Mouse (Mus musculus) embryo, embryonic 10.5 days (tissue): Measurements from ENCODE around the gene Adgrv1.

Source experiments
- DNase-seq: peaks from one replicate; pipeline ENCODE4 v3.0.0-alpha.2; 2015; ENCODE audit warnings: low spot score

Adgrv1 gene

DNA sequence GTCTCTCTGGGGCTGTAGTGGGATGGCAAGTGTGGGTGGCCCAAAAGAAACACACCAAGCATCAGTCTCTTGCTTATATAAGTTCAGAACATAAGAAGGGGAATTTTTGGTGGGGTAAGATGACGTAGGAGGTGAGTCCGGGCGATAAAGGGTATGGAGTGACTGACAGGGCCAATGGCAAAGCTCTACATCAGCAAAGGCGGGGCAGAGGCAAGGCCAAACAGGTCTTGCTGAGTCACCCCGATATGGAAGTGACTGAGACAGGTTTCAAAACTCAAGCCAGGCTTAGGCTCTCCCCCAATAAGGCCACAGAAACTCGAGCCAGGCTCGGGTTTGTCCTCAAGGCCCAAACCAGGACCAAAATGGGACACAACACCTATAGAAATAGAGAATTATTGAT, 394.1 kb downstream of the Adgrv1 start:
- no peak for DNase-seq

DNA sequence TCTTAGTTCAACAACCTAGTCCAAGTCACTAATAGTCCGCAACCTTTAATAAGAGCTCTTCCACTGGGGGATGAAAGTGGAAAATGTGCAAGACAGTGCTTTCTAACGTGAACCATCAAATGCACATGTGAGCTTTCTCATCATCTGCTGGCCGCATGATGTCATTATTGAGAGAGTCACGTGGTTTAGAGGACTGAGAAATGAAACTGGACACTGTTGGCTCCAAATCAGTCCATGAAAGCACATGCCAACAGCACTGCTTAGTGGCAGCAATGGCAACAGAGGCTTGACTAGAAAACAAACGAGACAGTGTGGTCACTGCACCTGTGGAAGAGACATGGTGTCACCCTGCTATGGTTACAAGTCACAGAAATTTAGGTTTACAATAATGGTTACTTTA, 395.0 kb downstream of the Adgrv1 start:
- no peak for DNase-seq

DNA sequence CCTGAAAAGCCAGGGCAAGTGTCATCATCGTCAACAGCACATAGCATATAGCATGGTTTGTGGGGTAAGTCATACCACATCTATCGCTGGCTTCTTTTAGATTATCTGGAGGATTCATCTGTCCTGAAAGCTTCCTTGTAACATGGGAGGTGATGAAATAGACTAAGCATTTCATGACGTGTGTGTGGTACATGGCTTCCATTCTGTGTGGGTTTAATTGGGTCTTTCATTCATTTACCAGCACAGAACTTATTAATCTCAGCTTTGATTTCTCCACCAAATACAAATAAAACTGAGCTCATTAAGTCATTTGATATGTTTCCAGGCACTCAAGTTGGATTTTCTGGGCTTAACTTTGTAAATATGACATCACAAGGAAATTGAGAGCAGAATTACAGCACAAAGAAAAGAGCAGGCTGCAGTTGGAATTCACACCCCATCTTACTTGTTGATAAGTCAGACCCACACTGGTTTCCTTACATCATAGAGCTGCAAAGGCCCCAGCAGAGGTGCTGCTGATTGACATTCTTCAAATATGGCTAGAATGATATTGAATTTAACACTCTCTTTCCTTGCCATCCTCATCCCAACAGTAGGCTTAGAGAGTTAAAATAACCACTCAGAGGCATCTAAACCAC, 396.1 kb downstream of the Adgrv1 start:
- no peak for DNase-seq

DNA sequence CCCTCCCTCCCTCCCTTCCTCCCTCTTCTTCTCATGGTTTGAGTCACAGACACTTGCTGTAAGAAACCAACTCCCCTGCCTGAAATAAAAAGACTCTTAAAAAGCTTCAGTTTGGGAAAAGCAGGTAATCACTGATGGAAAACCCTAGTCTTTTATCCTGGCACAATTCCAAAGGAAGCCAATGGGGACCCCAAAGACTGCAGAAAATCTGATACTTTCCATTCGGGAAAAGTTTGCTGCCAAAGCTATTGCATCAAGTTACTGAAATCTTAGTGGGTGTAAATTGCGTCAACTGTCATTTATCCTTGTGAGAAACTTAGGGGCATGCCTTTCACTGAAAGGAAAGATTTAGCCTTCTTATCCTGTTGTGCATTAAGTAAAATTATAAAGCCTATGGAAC, 398.9 kb downstream of the Adgrv1 start:
- no peak for DNase-seq

DNA sequence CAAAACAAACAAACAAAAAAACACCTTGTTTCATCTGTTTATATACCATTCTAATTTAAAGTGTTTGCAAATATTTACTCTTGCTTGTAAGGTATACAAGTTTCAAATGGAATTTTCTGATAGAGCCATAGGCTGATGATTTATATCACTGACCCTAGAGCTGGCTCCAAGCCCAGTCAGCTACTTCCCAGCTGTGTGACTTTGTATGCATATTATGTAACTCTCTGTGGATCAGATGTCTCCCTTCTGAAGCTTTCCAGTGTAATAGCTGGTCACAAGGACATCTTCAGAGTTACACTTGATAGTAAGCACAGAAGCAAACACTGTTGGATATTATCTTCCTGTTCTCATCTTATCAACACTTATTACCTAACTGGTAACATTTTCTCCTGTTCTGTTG, 400.1 kb downstream of the Adgrv1 start:
- no peak for DNase-seq

DNA sequence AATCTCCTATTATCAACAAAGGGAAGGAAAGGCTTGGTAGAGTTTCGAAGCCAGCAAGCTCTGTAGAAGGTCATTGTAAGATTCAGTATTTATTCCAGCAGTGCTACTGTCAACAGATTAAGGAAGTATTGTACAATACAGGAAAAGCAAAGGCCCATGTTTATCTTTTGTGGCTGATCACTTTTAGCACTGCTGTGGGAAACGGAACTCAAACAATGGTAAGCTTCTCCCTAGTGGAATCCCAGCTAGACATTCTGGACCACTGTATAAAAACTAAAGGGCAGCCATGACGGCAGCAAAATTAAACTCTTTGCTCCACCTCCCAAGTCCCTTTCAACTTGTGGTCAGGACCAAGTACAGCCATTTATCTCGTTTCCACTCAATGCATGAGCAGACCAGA, 402.8 kb downstream of the Adgrv1 start:
- DNase-seq: no peak

DNA sequence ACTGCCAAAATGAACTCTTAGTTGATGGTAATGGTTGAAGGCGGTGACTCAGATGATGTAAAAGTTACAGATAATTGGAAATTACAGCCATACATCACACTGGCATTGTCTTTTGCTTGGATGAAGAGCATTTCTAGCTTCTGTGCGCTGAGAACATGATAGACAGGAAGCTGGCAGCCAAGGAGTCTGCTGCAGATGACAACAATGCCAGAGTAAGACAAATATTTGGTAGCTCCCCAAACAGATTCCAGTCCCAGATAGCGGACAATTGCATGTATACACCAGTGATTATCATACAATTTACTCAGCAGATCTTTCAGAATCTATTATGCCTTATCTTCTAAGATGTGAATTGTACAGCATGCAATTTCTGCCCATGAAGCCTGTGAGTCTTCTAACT, 409.2 kb downstream of the Adgrv1 start:
- DNase-seq: no peak

DNA sequence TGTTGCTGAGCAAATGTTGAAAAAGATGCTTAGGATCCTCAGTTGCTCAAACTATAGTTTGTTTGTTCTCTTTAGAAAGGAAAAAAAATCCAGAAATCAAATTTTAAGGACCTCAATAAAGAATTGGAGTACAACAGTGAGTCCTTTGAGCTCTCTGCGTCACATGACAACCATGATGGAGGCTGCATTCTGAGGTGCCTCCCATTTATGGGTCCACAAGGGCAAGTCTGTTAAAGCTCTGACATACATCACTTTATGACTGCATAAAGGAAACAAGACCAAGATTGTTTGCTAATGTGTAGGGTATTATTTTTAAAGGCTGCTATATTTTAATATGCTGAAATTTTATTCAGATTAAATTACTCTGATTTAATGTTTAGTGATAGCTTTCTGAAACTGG, 410.6 kb downstream of the Adgrv1 start:
- no peak for DNase-seq

DNA sequence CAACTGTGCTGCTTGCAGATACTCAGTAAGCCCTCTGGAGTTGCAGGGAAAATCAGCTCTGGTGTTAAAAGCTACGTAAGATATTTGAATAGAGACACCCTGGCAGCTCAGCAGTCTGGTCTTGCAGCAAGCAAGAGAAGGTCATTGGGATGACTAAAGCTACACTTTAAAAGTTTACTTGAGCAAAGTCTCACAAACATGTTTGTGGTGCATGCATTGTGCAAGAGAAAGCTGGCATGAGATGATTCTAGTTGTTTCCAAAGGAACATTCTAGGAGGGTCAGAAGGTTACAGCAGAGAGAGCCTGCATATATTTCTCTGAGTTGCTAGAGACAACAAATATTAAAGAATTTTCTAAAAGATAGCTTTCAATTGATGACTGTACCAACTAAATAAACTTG, 421.5 kb downstream of the Adgrv1 start:
- DNase-seq: no peak

DNA sequence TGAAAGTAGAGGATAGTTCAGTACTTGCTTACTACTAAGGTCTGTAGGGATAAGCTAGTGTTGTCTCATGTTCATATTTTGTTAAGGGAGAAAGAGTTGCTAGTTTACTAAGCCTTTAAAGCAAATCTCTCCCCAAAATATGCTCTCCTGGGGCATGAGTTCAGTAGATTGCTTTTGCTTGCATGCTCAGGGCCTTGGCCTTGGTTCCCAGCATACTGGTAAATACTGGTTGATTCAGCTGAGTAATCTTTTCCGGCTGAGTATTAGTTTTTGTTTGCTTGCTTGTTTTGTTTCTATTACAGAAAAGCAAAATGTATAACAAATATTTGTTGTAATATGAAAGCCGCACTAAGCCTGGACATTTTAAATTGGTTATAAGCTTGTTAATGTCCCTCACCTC, 422.4 kb downstream of the Adgrv1 start:
- no peak for DNase-seq

DNA sequence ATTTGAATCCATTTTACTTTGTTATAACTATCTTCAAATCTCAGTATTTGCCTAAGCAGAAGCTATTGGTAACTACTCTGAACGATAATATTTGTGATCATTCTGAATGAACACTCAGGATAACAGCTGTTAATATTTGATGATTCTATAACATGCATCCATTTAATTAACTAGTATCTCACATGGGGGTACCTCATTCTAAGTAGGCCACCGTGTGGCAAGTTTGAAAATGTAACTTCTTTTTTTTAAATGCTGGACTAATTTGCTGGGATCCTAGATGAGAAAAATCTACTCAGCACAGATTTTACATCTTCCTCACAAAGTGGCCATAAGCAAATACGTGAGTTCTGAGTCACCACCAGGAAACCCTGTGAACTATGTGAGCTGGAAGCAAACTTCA, 423.1 kb downstream of the Adgrv1 start:
- no peak for DNase-seq

DNA sequence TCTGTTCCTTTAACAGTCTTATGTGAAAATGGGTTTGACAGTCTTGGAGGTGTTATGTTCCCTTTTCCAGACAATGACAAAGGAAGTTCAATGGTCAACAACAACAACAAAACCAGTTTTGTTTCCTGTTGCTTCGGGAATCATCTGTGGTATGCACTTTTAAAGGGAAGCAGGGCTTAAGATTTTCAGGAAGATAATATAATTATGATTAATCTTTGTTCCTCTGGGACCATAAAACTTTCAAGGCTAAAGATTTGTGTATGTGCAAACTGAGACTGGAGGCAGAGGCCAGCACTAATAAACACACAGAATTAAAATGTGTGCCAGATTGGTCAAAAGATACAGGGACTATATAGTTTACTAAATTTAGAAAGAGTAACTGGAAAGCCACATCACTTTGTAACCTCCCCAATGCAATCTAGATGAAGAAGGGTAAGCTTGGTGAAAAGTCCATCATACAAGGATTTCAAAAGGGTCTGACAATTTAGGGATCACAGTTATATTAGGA, 424.8 kb downstream of the Adgrv1 start:
- DNase-seq: no peak

DNA sequence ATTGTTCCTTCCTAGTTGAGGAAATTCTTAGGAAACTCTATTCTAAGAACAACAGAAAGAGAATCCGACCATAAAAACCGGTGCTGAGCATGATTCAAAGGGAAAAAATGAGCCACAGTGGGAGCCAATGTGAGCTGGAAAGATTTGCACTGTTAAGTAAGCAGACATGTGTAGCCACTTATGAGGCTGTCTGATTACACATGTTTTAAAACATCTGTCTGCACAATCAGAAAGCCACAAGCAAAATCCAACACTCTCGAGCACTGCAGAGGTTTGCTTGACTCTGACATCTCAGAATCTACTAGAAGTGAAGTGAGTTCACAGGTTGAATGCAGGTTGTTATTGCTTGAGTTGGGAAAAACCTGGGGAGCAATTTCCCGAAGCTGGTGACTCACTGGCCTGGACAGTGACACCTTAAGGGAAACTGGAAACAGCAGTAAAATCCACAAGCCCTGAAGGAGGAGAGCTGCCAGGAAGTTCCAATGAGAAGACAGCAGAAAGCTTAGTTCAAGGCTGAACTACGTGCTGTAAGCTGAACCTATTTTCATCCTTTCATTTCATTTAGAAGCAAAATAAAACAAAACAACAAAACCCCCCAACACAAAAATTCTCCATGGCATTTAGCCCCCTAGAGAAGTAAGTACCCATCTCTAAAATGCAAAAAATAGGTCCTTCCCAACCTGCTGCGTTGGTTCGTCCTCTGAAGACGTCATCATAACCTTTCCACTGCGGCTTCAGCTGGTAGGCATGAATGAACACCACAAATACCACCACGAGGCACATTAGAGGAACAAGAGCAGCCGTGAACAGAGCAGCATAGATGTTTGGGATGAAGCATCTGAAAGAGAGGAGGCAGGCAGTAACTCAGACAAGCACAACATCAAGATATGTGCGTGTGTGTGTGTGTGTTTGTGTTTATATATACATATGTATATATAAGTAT, 450.7 kb downstream of the Adgrv1 start:
- DNase-seq: no peak

DNA sequence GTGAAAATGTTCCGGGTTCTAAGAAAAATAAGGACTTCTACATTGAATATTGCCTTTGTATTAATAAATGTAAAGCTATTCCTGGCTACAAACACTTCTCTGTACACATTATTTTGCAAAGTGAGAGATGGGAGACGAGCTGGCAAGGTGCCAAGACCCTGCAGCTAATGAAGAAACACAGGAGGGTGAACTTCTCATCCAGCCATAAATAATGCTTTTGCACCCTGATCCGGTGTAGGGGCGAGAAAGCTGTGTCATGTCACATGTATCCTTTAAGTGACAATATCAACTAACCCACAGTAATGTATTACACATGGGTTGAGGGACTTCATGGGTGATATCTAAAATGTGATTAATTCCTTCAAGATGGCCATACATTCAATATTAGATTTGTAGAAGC, 451.5 kb downstream of the Adgrv1 start:
- DNase-seq: no peak

DNA sequence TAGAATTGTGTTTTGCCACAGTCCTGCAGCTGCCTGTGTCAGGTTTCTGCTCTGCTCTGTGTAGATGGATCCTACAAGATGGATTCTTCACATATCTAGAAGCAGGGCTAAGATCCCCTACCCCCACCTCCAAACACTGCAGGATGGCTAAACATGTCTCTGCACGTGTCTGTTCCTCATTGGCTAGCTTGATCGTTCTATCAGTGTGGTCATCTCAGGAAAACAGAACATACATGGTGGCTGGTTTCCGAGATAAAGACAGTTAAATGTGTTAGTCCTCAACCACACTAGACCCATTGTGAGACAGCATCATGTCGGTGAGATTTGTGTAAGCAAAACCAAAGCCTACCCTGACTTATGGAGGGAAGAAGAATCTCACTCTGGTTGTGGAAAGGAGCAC, 456.1 kb downstream of the Adgrv1 start:
- DNase-seq: no peak

DNA sequence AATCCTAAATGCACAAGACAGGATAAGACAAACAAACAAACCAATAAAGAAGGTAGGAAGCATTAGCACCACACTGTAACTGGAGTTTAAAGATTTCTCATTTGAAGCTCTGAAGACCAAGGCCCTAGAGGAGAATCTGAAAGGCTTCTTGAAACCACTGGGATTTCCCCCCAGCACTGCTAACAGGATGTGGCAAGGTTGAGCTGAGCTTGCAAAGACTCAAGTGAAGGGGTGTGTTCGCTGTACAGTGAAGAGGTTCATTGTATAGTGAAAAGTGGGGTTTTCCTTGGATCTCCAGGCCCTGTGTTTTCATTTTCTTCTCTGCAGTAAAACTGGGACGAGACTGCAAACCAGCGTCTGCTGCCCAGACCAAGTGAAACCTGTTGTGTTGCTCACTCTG, 456.9 kb downstream of the Adgrv1 start:
- DNase-seq: no peak

DNA sequence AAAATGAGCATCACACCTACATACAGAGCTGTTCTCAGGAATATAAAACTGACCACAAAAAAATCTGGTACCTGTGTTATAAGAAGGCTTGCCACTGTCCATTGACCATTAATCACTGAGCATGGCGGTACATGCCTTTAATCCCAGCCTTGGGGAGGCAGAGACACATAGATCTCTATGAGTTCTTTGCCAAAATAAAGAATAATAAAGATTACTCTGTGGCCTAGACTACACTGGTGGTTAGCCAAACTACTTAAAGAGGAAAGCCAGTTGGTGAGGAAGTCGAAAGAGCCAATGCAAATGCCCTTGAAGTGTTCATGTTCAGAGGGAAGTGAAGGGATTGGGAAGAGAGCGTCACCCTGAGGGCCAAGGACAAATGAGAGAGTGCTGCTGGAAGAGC, 461.8 kb downstream of the Adgrv1 start:
- no peak for DNase-seq

DNA sequence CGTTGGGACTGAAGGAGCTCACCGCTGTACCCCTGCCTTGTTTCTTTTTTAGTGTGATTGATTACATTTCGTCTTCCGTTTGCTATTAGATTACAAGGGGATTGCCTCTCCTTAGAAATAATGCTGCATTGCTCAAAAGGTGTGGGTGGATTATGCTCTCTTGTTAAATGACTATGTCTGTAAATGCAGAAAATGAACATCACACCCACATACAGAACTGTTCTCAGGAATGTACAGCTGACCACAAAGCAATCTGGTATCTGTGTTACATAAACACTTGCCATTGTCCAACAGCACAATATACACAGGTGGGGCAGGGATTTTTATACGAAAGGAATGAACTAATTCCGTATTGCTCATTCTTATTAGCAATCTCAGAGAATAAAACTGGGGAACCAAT, 465.5 kb downstream of the Adgrv1 start:
- no peak for DNase-seq

DNA sequence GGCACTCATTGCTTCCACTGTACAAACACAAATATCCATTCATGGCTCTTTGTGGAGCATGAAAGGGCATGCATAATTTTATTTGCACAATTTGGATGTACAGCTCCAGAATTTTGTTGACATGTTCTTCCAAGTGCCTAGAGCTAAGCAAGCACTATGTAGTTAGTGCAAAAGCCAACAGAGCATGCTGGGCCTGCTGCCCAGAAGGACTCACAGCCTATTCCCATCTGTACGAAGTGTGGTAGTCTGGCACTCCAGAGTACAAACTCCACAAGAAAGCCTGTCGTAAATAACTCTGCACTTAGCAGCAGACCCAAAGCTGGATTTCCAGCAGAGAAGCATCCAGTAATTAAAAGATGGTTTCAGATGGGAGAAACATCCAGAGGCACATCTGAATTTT, 473.1 kb downstream of the Adgrv1 start:
- DNase-seq: no peak

DNA sequence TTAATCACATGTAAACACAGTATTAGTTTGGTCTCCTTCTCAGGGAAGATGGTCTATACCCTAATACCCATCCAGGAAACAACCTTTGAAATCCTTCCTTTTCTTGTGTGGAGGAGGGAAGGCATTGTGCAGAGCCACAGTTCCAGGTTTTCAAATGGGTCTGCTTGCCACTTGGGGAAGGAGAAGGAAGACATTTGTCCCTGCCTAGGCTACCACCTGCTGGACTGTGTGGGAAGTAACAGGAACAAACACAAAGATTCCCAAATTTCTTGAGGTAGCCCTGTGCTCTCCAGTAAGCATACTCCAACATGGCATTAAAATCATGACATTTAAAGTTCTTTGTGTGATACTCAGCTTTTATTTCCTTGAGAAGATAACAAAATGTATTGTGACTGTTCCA, 477.6 kb downstream of the Adgrv1 start:
- peak; percentile 68 for DNase-seq

DNA sequence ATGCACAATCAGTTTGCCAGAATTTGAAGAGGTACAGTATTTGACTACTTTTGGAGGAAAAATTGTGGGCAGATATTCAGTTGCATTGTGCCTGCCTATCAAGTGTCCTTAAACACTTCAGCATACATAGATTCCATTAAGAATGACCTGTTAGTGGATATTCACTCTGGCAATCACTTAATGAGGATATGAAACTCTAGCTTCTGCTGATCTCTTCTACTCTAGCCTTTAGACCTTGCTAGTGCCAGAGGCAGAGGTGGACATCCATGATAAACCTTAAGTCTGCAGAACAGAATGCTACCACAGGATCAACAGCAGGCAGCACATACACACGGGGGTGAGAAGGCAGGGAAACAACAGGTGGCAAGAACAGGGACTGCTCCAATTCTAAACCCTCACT, 488.5 kb downstream of the Adgrv1 start:
- no peak for DNase-seq

DNA sequence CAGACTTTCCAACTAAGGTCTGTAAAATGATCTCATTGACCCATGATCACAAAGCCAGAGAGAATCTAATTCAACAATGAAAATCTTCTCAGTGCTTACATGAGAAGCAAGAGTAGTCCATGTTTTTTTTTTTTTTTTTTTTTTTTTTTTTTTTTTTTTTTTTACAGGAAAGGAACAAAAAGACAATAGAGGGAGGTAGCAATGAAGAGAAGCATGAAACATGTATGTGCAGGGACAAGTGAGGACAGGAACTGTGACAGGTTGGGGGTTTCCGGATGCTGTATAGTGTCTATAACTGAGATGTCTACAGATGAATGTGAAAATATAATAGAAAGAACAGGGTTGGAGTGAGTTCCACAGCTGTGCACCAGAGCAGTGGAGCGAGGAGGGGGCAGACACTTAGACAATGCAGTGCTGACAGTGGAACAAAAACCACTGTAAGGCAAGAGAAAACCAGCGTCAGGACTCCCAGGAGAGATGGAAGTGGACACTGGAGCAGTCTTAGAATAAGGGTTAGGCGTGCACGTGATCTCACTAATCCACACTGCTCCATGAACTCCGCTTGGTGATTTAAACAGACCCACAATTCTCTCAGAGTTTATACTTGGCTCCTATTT, 490.6 kb downstream of the Adgrv1 start:
- peak; percentile 22 for DNase-seq
